Mouse (Mus musculus): Measurements from ENCODE around the gene Btbd9. TPM values are rescaled to one million over a fixed set of nuclear protein-coding genes. Genes with fewer than 3 reads are reported as not detected.

The Btbd9 gene
- polyA plus RNA-seq, 1 experiment from 2014 or later, result 63.0 TPM

DNA sequence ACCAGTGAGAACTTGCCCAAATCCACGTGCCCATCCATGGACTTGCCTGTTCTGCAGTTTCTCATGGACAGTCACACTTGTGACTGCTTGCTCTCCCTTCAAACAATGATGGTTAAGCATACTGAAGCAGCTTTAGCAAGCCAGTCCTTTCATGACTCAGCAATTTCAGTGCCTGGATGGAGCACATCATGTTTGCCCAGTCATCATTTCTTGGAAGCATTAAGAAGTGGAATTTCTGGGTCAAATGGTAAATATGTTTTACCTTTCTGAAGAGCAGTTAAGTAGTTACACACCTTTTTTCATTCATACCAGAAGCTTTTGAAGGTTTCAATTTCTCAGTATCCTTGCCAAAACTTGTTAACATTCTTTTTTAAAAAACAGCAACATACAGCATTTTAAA is 201.2 kb downstream of the Btbd9 start:
- WGBS, result 82% methylated on average over 1 of the region's 1 CpGs
- Histone ChIP-seq H3K36me3 (no peaks in the 10 kb centered on the region), H3K4me1 (peaks cover 25% of the 10 kb centered on the region), H3K27me3 (ENCODE audit: low read depth, poor library complexity, severe bottlenecking) (peaks cover 53% of the 10 kb centered on the region), H3K27ac (replicated peaks) (no peak overlapping the region), H3K4me3 (no peak overlapping the region), H3K9me3 (replicated peaks) (no peaks in the 10 kb centered on the region; the same call in 1 of the 2 replicates)
- DNase-seq (ENCODE audit: low spot score), result no peak

DNA sequence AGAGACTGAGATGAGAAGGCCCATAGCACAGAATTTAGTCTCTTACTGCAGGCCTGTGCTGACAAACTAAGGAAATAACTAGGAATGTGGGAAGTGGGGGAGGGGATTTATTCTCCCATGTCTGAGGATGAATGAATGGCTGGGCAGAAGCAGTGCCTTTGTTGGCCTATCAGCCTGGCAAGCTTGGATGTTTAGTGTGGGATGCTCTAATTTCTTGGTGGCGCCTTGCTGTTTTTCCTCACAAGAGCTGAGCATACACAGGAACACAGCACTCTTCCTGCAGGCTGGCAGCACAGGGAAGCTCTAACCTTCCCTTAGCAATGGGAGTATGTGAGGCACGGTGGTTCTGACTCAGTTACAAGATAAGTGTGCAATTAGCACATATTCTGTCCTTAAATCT is 207.7 kb downstream of the Btbd9 start:
- peaks cover 48% of the 10 kb centered on the region for H3K4me1 ChIP-seq

DNA sequence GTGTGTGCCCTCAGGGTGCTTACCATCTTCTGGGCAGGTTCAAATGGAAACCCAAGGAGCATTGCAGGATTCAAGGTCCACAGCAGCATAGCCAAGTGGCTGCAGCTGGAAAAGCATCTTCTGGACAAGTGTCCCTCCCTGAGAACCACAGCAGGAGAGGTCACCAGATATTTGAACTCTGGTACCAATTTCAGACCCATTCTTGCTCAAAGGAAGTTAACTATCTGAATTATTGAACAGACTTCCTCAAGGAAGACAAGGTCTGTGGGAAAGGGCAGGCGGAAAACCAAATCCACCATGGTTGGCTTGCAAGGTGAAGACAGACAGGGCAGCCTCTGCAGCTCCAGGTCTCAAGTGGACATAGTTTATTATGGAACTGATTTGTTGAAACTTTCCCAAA is 211.6 kb downstream of the Btbd9 start:
- H3K36me3 ChIP-seq, result no peaks in the 10 kb centered on the region
- H3K27me3 ChIP-seq (ENCODE audit: low read depth, poor library complexity, severe bottlenecking), result no peaks in the 10 kb centered on the region
- DNase-seq (ENCODE audit: low spot score), result no peak
- no peaks in the 10 kb centered on the region for H3K9me3 ChIP-seq (replicated peaks)
- H3K27ac ChIP-seq (replicated peaks), result 0 out of 2 replicates have a peak overlapping the region, but pooled peaks have one; percentile 14
- no peak overlapping the region for H3K4me3 ChIP-seq
- peaks cover 59% of the 10 kb centered on the region for H3K4me1 ChIP-seq
- 93% methylated on average over 1 of the region's 1 CpGs for WGBS

More for the DNA sequence above, 207.7 kb downstream of the Btbd9 start:
- Histone ChIP-seq H3K27ac (replicated peaks) (peak overlapping the region; percentile 76), H3K9me3 (replicated peaks) (no peaks in the 10 kb centered on the region), H3K4me3 (no peak overlapping the region), H3K27me3 (ENCODE audit: low read depth, poor library complexity, severe bottlenecking) (peaks cover 9% of the 10 kb centered on the region; the same call in 1 of the 2 replicates), H3K36me3 (no peaks in the 10 kb centered on the region)
- DNase-seq (ENCODE audit: low spot score), result no peak
- 51% methylated on average over 2 of the region's 2 CpGs for WGBS

GRCm38 (mm10) chr17:30363365-30363764 is 212.9 kb downstream of the Btbd9 start:
- H3K4me3 ChIP-seq, result no peak overlapping the region
- H3K9me3 ChIP-seq (replicated peaks), result no peaks in the 10 kb centered on the region
- no peak overlapping the region for H3K27ac ChIP-seq (replicated peaks)
- DNase-seq (ENCODE audit: low spot score), result no peak
- 86% methylated on average over 5 of the region's 5 CpGs for WGBS
- peaks cover 51% of the 10 kb centered on the region for H3K4me1 ChIP-seq
- no peaks in the 10 kb centered on the region for H3K27me3 ChIP-seq (ENCODE audit: low read depth, poor library complexity, severe bottlenecking)
- no peaks in the 10 kb centered on the region for H3K36me3 ChIP-seq

- Histone ChIP-seq H3K4me3 (no peak overlapping the region), H3K27ac (replicated peaks) (0 out of 2 replicates have a peak overlapping the region, but pooled peaks have one; percentile 2), H3K27me3 (ENCODE audit: low read depth, poor library complexity, severe bottlenecking) (no peaks in the 10 kb centered on the region), H3K36me3 (no peaks in the 10 kb centered on the region), H3K9me3 (replicated peaks) (no peaks in the 10 kb centered on the region), H3K4me1 (peaks cover 39% of the 10 kb centered on the region)
- DNase-seq (ENCODE audit: low spot score), result no peak
- 59% methylated on average over 1 of the region's 1 CpGs for WGBS
Measured at GRCm38 (mm10) chr17:30360654-30361053, 215.6 kb downstream of the Btbd9 start.

GRCm38 (mm10) chr17:30359392-30359791 is 216.9 kb downstream of the Btbd9 start:
- peaks cover 31% of the 10 kb centered on the region for H3K4me1 ChIP-seq
- H3K27ac ChIP-seq (replicated peaks), result no peak overlapping the region
- no peak for DNase-seq (ENCODE audit: low spot score)
- H3K27me3 ChIP-seq (ENCODE audit: low read depth, poor library complexity, severe bottlenecking), result no peaks in the 10 kb centered on the region
- H3K36me3 ChIP-seq, result no peaks in the 10 kb centered on the region
- H3K4me3 ChIP-seq, result no peak overlapping the region
- 88% methylated on average over 5 of the region's 5 CpGs for WGBS
- H3K9me3 ChIP-seq (replicated peaks), result no peaks in the 10 kb centered on the region

DNA sequence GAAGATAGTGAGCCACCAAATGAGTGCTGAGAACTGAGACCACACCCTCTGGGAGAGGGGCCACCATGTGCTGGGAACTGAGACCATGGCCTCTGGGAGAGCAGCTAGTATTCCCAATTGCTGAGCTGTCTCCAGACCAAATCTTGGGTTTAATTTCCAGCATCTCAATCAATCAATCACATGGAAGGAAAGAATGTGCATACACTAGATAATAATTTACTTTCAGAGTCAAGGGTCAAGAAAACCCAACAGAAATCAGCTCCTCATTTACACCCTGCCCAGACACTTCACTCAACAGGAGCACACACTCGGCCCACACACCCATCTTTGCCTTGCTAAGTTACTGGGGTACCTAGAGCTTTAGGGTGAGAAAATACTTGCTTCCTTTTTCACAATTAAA is 220.9 kb downstream of the Btbd9 start:
- Histone ChIP-seq H3K27me3 (ENCODE audit: low read depth, poor library complexity, severe bottlenecking) (no peaks in the 10 kb centered on the region), H3K27ac (replicated peaks) (no peak overlapping the region), H3K9me3 (replicated peaks) (no peaks in the 10 kb centered on the region), H3K4me3 (no peak overlapping the region), H3K36me3 (no peaks in the 10 kb centered on the region), H3K4me1 (peaks cover 13% of the 10 kb centered on the region)
- no peak for DNase-seq (ENCODE audit: low spot score)
- WGBS, result 87% methylated on average over 1 of the region's 1 CpGs

- Histone ChIP-seq H3K36me3 (no peaks in the 10 kb centered on the region), H3K27ac (replicated peaks) (no peak overlapping the region), H3K27me3 (ENCODE audit: low read depth, poor library complexity, severe bottlenecking) (no peaks in the 10 kb centered on the region), H3K4me1 (peaks cover 9% of the 10 kb centered on the region), H3K9me3 (replicated peaks) (no peaks in the 10 kb centered on the region), H3K4me3 (no peak overlapping the region)
- WGBS, result 96% methylated on average over 5 of the region's 5 CpGs
- DNase-seq (ENCODE audit: low spot score), result no peak
Measured at GRCm38 (mm10) chr17:30354381-30354780, 221.9 kb downstream of the Btbd9 start.

GRCm38 (mm10) chr17:30348031-30348430 is 228.3 kb downstream of the Btbd9 start:
- Histone ChIP-seq H3K36me3 (no peaks in the 10 kb centered on the region), H3K27me3 (ENCODE audit: low read depth, poor library complexity, severe bottlenecking) (no peaks in the 10 kb centered on the region), H3K4me3 (no peak overlapping the region), H3K27ac (replicated peaks) (peak overlapping the region; percentile 78), H3K4me1 (peaks cover 39% of the 10 kb centered on the region), H3K9me3 (replicated peaks) (no peaks in the 10 kb centered on the region)
- DNase-seq (ENCODE audit: low spot score), result no peak
- 73% methylated on average over 2 of the region's 2 CpGs for WGBS

GRCm38 (mm10) chr17:30347101-30347613 is 229.1 kb downstream of the Btbd9 start:
- Histone ChIP-seq H3K27me3 (ENCODE audit: low read depth, poor library complexity, severe bottlenecking) (no peaks in the 10 kb centered on the region), H3K36me3 (no peaks in the 10 kb centered on the region), H3K27ac (replicated peaks) (peak overlapping the region; percentile 78), H3K9me3 (replicated peaks) (no peaks in the 10 kb centered on the region), H3K4me3 (0 out of 2 replicates have a peak overlapping the region, but pooled peaks have one; percentile 7), H3K4me1 (peaks cover 39% of the 10 kb centered on the region)
- DNase-seq (ENCODE audit: low spot score), result no peak
- 39% methylated on average over 10 of the region's 10 CpGs for WGBS

DNA sequence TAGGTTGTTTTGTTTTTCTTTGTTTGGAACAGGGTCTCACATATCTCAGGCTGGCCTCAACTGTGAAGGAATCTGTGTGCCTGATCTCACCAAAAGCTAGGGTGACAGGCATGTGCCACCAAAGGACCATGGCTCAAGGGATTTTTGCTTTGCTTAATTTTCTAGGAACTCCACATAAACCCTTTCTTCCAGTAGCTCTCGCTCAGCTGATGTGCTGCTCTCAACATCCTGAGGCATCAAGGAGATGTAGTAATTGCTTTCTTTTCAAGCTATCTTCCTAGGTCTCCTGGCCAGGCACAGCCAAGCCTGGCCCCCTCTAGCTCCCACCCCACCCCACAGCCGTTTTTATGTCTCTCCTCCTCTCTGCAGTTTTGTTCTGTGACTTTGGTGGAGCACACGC is 231.3 kb downstream of the Btbd9 start:
- Histone ChIP-seq H3K4me1 (peaks cover 51% of the 10 kb centered on the region), H3K4me3 (no peak overlapping the region), H3K27me3 (ENCODE audit: low read depth, poor library complexity, severe bottlenecking) (no peaks in the 10 kb centered on the region), H3K36me3 (no peaks in the 10 kb centered on the region), H3K27ac (replicated peaks) (no peak overlapping the region), H3K9me3 (replicated peaks) (no peaks in the 10 kb centered on the region)
- no peak for DNase-seq (ENCODE audit: low spot score)
- WGBS, result 74% methylated on average over 3 of the region's 3 CpGs

DNA sequence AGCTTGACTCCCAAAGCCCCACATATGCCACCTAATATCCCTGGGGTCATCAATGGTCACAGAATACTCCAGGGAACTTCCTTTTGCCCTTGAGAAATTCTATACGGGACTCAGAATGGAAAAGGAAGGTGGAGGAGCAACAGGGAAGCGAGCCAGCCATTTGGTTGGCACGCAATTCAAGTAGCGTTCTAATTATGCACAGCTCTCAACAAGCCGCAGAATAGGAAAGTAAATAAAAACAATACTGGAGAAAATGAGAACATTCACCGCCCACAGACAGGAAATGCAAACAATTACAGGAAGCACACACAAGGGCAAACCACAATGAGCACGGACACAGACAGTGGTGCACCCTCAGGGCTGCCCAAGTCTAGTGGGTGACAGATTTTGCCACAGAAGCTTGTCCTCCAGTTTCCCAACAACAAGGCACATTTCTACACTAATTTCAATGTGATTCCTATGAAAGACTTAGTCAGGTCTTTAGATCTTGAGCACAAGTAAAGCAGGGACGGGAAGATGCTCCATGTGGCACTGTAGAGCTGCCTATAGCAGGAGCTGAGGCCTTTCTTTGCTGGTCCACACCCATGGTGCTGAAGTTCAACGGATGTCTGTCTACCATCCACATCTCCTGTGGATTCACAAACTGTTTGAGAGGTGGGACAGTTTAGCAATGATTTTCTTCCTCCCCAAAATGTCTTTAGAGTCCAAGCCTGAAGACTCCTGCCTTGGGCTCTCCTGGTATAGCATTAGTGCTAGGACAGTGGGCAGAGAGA is 232.4 kb downstream of the Btbd9 start:
- DNase-seq (ENCODE audit: low spot score), result no peak
- H3K36me3 ChIP-seq, result no peaks in the 10 kb centered on the region
- 87% methylated on average over 9 of the region's 9 CpGs for WGBS
- peaks cover 45% of the 10 kb centered on the region for H3K4me1 ChIP-seq
- H3K27ac ChIP-seq (replicated peaks), result no peak overlapping the region
- no peak overlapping the region for H3K4me3 ChIP-seq
- no peaks in the 10 kb centered on the region for H3K9me3 ChIP-seq (replicated peaks)
- H3K27me3 ChIP-seq (ENCODE audit: low read depth, poor library complexity, severe bottlenecking), result no peaks in the 10 kb centered on the region

DNA sequence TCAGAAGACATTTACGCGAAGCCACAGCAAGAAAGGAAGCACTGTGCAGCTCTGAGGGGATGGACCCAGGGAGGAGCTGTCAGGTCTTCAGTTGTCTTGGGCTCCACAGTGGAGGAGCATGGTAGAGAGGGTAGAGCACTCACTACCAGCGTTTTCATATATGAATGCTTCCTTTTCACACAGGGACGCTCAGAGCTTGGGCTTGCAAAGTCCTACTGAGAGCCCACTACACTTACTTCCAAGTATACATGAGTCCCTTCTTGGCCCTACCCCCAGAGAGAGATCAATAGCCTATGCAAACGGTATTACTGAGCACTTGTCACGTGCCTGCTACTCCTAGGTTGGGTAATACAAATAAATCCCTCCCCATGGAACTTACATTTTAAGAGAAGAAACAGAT is 234.7 kb downstream of the Btbd9 start:
- Histone ChIP-seq H3K4me1 (peaks cover 39% of the 10 kb centered on the region), H3K27ac (replicated peaks) (no peak overlapping the region), H3K27me3 (ENCODE audit: low read depth, poor library complexity, severe bottlenecking) (no peaks in the 10 kb centered on the region), H3K4me3 (no peak overlapping the region), H3K9me3 (replicated peaks) (no peaks in the 10 kb centered on the region), H3K36me3 (no peaks in the 10 kb centered on the region)
- WGBS, result 81% methylated on average over 6 of the region's 6 CpGs
- no peak for DNase-seq (ENCODE audit: low spot score)
